Mouse (Mus musculus) intestine, postnatal 0 days (tissue): ENCODE data around the gene Gipc2. TPM values are rescaled to one million over a fixed set of nuclear protein-coding genes. Genes with fewer than 3 reads are reported as not detected.
"Not testable (repeated sequence)": the region's sequence is repeated elsewhere in the genome, so short reads cannot be mapped to it uniquely, and the experiment has no call there.

Experiments
- ATAC-seq: fragments of 200-750 bp; cut with Nextera tagmentation; 2 replicates; pipeline ENCODE4 v1.8.0; 2017; ENCODE audit warnings: mild to moderate bottlenecking, moderate TSS enrichment, moderate library complexity
- H3K27ac ChIP-seq: fragments of 300-500 bp; sonication (generic); 2 replicates; pipeline ENCODE4 v1.5.1; 2014; ENCODE audit warnings: mild to moderate bottlenecking, low read depth, low read length, moderate library complexity
- H3K27me3 ChIP-seq: fragments of 300-500 bp; sonication (generic); replicated peaks from 2 replicates; pipeline ENCODE4 v1.6.1; 2014; ENCODE audit warnings: low read length, mixed read lengths; ENCODE audit not compliant: control insufficient read depth, insufficient read depth
- H3K36me3 ChIP-seq: fragments of 300-500 bp; sonication (generic); 2 replicates; pipeline ENCODE4 v1.6.1; 2014; ENCODE audit warnings: mild to moderate bottlenecking, moderate library complexity; ENCODE audit not compliant: control insufficient read depth, insufficient read depth
- H3K4me1 ChIP-seq: fragments of 300-500 bp; sonication (generic); replicated peaks from 2 replicates; pipeline ENCODE4 v1.6.1; 2014; ENCODE audit warnings: antibody characterized with exemption, low read length, mixed read lengths; ENCODE audit not compliant: control insufficient read depth, insufficient read depth
- H3K4me2 ChIP-seq: fragments of 300-500 bp; sonication (generic); replicated peaks from 2 replicates; pipeline ENCODE4 v1.6.1; 2014; ENCODE audit warnings: low read depth, mild to moderate bottlenecking, moderate library complexity
- H3K4me3 ChIP-seq: fragments of 300-500 bp; sonication (generic); 2 replicates; pipeline ENCODE4 v1.5.1; 2014; ENCODE audit warnings: low read depth, low read length
- H3K9ac ChIP-seq: fragments of 300-500 bp; sonication (generic); 2 replicates; pipeline ENCODE4 v1.6.1; 2014; ENCODE audit warnings: mild to moderate bottlenecking, low read depth, low read length
- H3K9me3 ChIP-seq: fragments of 300-500 bp; sonication (generic); 2 replicates; pipeline ENCODE4 v1.6.1; 2016; ENCODE audit warnings: mixed run types; ENCODE audit not compliant: control insufficient read depth
- CTCF ChIP-seq: sonication (generic); IDR thresholded peaks from 2 replicates; pipeline ENCODE4 v1.5.1; 2016; ENCODE audit warnings: low read depth, mild to moderate bottlenecking, control low read depth, antibody characterized with exemption, moderate library complexity
- WGBS: fragments of 180-500 bp; shearing (Covaris S2); extraction: QIAGEN DNeasy Blood & Tissue Kit; methylation state at CpG from one replicate; pipeline ENCODE4 v1.1.7; 2014; 5-methylcytosine and 5-hydroxymethylcytosine counted together
- polyA plus RNA-seq: library from polyadenylated mRNA; unstranded; fragments of >200 nt; fragmentation: Nextera tagmentation; extraction: Ambion mirVana; gene quantifications from 2 replicates; pipeline ENCODE4 v1.2.1, GENCODE M21; 2015

Gipc2 gene
- polyA plus RNA-seq, 1 experiment from 2014 or later, result 243 TPM

GRCm38 (mm10) chr3:152145186-152145585 lies 20.8 kb downstream of the Gipc2 start:
- peak; percentile 22; the same call in 1 of the 2 replicates for ATAC-seq

GRCm38 (mm10) chr3:152142989-152143695 lies 22.9 kb downstream of the Gipc2 start:
- H3K27me3 ChIP-seq, result no peaks in the 10 kb centered on the region
- H3K4me3 ChIP-seq, result no peak overlapping the region
- ATAC-seq, result no peak
- H3K4me1 ChIP-seq, result peaks cover 7% of the 10 kb centered on the region; the same call in 1 of the 2 replicates
- H3K4me2 ChIP-seq, result no peak overlapping the region
- no peaks in the 10 kb centered on the region for H3K36me3 ChIP-seq
- WGBS, result 38% methylated on average over 6 of the region's 6 CpGs
- no peaks in the 10 kb centered on the region for H3K9me3 ChIP-seq
- H3K9ac ChIP-seq, result no peak overlapping the region
- no peak overlapping the region for H3K27ac ChIP-seq
- no peak for TF ChIP-seq CTCF

More at GRCm38 (mm10) chr3:152145186-152145585, 20.8 kb downstream of the Gipc2 start:
- H3K9me3 ChIP-seq, result no peaks in the 10 kb centered on the region
- no peak overlapping the region for H3K4me3 ChIP-seq
- no peak overlapping the region for H3K27ac ChIP-seq
- no peaks in the 10 kb centered on the region for H3K36me3 ChIP-seq
- H3K4me2 ChIP-seq, result no peak overlapping the region
- no peaks in the 10 kb centered on the region for H3K27me3 ChIP-seq
- no peak overlapping the region for H3K9ac ChIP-seq
- peaks cover 13% of the 10 kb centered on the region; the same call in 1 of the 2 replicates for H3K4me1 ChIP-seq
- 26% methylated on average over 2 of the region's 2 CpGs for WGBS
- no peak for TF ChIP-seq CTCF

DNA sequence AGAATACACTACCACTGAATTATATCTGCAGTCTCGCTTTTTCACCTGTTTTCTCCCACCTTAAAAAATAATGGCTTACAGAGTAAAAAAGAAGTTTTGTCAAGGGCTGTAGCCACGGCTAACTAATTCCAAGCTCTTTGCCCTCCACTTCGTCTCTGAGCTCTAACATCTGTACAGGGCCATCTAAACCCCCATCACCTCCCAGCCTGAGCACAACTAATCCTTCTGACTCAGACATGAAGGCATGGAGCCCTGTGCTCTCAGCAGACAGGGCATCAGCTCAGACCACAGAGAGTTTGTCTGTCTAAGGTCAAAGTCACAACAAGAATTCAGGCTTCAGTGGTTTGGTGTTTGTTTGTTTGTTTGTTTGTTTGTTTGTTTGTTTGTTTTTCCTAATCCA lies 23.9 kb downstream of the Gipc2 start:
- Histone ChIP-seq H3K27ac (no peak overlapping the region), H3K36me3 (no peaks in the 10 kb centered on the region), H3K4me3 (no peak overlapping the region), H3K27me3 (no peaks in the 10 kb centered on the region), H3K4me1 (no peaks in the 10 kb centered on the region), H3K4me2 (no peak overlapping the region), H3K9me3 (no peaks in the 10 kb centered on the region), H3K9ac (no peak overlapping the region)
- 76% methylated on average over 3 of the region's 3 CpGs for WGBS
- no peak for ATAC-seq
- no peak for TF ChIP-seq CTCF

DNA sequence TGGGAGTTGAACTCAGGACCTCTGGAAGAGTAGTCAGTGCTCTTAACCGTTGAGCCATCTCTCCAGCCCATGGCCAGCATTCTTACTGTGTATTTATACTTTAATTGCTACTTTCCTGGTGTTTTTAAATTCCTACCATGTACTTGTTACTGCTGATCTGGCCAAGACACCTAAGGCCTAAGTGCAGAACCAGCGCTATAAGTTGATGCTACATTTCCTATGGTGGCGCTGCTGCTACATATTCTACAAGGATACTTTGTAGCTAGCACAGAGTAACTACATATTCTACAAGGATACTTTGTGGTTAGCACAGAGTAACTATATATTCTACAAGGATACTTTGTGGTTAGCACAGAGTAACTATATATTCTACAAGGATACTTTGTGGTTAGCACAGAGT lies 26.7 kb downstream of the Gipc2 start:
- not testable (repeated sequence) for H3K4me2 ChIP-seq, H3K9me3 ChIP-seq, H3K9ac ChIP-seq, ATAC-seq, H3K27ac ChIP-seq, H3K4me3 ChIP-seq, H3K27me3 ChIP-seq, H3K36me3 ChIP-seq, H3K4me1 ChIP-seq
- WGBS, result 89% methylated on average over 3 of the region's 3 CpGs
- 0 out of 2 replicates have a peak, but pooled peaks have one; percentile 6 for TF ChIP-seq CTCF

GRCm38 (mm10) chr3:152136106-152136505 lies 29.9 kb downstream of the Gipc2 start:
- H3K27me3 ChIP-seq, H3K9ac ChIP-seq, ATAC-seq, H3K36me3 ChIP-seq, H3K4me2 ChIP-seq, H3K4me1 ChIP-seq, H3K9me3 ChIP-seq, H3K27ac ChIP-seq, H3K4me3 ChIP-seq: not testable (repeated sequence)
- 93% methylated on average over 16 of the region's 16 CpGs for WGBS

- TF ChIP-seq CTCF, result no peak
- no peak overlapping the region for H3K4me3 ChIP-seq
- no peaks in the 10 kb centered on the region for H3K4me1 ChIP-seq
- WGBS, result 52% methylated on average over 9 of the region's 9 CpGs
- H3K27me3 ChIP-seq, result no peaks in the 10 kb centered on the region
- H3K27ac ChIP-seq, result no peak overlapping the region; the same call in 1 of the 2 replicates
- H3K36me3 ChIP-seq, result peaks cover 11% of the 10 kb centered on the region; the same call in 1 of the 2 replicates
- H3K9ac ChIP-seq, result no peak overlapping the region
- no peak overlapping the region for H3K4me2 ChIP-seq
- ATAC-seq, result no peak
- no peaks in the 10 kb centered on the region for H3K9me3 ChIP-seq
Measured at GRCm38 (mm10) chr3:152133621-152134020, 32.4 kb downstream of the Gipc2 start.
